Mouse (Mus musculus) bone marrow, adult 2 months (tissue): ENCODE data around the gene Pald1. TPM values are rescaled to one million over a fixed set of nuclear protein-coding genes. Genes with fewer than 3 reads are reported as not detected.

Source experiments
- H3K27ac ChIP-seq: fragments of 200-500 bp; 2 replicates; pipeline ENCODE4 v1.5.1; 2012; ENCODE audit warnings: low read depth, mild to moderate bottlenecking, control low read depth, inconsistent platforms, low read length; ENCODE audit not compliant: control insufficient read depth, poor library complexity, insufficient read depth
- H3K4me1 ChIP-seq: fragments of 200-500 bp; 2 replicates; pipeline ENCODE4 v1.6.1; 2011; ENCODE audit warnings: low read length; ENCODE audit not compliant: control insufficient read depth, insufficient read depth
- H3K4me3 ChIP-seq: fragments of 200-500 bp; replicated peaks from 2 replicates; pipeline ENCODE3; 2011; ENCODE audit warnings: mild to moderate bottlenecking, low read depth, low read length, control low read depth; ENCODE audit not compliant: control insufficient read depth
- CTCF ChIP-seq: fragments of 200-500 bp; IDR thresholded peaks from 2 replicates; pipeline ENCODE4 v1.5.1; 2011; ENCODE audit warnings: low read length, control low read depth; ENCODE audit not compliant: control insufficient read depth, insufficient read depth
- POLR2A ChIP-seq: fragments of 200-500 bp; IDR thresholded peaks from 2 replicates; pipeline ENCODE4 v1.6.1; 2011; ENCODE audit warnings: low read depth, mild to moderate bottlenecking, control low read depth, low read length, borderline replicate concordance; ENCODE audit not compliant: control insufficient read depth
- WGBS: fragments of 180-500 bp; shearing (Covaris S2); methylation state at CpG from one replicate; pipeline ENCODE4 v1.1.7; 2018; 5-methylcytosine and 5-hydroxymethylcytosine counted together
- polyA plus RNA-seq: library from polyadenylated mRNA; stranded (reverse); fragments of >200 nt; gene quantifications from 2 replicates; pipeline ENCODE4 v1.2.4, GENCODE M21; 2011; ENCODE audit warnings: low replicate concordance; ENCODE audit not compliant: missing spikeins, insufficient read depth, insufficient read length

The Pald1 gene
- polyA plus RNA-seq, 1 experiment, result 4.1 TPM

DNA sequence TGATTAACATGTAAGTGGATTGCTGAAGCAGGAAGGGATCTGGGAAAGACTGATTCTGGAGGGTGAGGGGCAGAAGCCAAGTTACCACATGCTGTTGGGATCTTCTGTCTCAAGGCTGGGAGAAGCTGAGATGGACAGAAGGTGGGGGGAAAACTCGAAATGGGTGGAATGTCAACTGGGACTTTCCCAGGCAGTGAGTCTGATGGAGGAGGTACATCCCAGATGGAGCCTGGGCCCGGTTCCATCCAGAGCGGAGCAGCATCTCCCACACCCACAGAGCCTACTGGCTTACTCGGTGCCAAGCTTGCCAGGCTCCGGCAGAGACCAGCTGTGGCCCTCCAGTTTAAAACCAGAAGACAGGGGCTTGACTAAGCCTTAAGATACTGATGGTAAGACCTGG lies 52.3 kb downstream of the Pald1 start:
- TF ChIP-seq CTCF (no peak), POLR2A (no peak)
- WGBS, result 82% methylated on average over 5 of the region's 5 CpGs
- no peaks in the 10 kb centered on the region; the same call in 1 of the 2 replicates for H3K4me1 ChIP-seq
- H3K4me3 ChIP-seq, result no peak overlapping the region
- H3K27ac ChIP-seq, result no peak overlapping the region

- Histone ChIP-seq H3K4me1 (no peaks in the 10 kb centered on the region), H3K27ac (no peak overlapping the region), H3K4me3 (no peak overlapping the region)
- WGBS, result 83% methylated on average over 7 of the region's 7 CpGs
- TF ChIP-seq POLR2A (no peak), CTCF (no peak)
Observed at GRCm38 (mm10) chr10:61328927-61329326, 54.4 kb downstream of the Pald1 start.

GRCm38 (mm10) chr10:61327545-61327944 lies 55.8 kb downstream of the Pald1 start:
- H3K27ac ChIP-seq, result peak overlapping the region; percentile 25; the same call in 1 of the 2 replicates
- TF ChIP-seq CTCF (no peak), POLR2A (0 out of 2 replicates have a peak, but pooled peaks have one; percentile 7)
- 81% methylated on average over 10 of the region's 10 CpGs for WGBS
- no peak overlapping the region for H3K4me3 ChIP-seq
- H3K4me1 ChIP-seq, result no peaks in the 10 kb centered on the region

DNA sequence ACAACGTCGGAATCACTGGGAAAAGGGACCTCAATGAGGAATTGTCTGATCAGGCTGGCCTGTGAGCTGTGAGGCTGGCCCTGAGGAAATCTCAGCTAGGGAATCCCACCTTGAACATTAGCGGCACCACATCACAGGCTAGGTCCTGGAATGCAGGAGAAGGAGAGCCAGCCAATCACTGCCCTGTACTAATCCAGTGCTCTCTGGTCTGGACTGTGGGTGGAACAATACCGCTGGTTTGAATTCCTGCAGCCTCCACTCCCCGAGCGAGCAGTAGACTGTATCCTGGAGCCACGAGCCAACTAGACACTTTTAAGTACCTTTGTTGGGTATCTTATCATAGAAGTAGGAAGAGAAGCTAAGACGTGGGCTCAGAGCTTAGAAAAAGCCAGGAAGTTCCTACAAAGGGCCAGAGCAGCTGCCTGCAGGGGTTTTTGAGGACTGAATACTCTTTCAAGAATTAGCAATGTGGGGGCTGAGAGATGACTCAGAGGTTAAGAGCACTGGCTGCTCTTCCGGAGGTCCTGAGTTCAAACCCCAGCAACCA lies 57.5 kb downstream of the Pald1 start:
- TF ChIP-seq POLR2A (no peak), CTCF (no peak)

GRCm38 (mm10) chr10:61324717-61325116 lies 58.6 kb downstream of the Pald1 start:
- no peak overlapping the region for H3K4me3 ChIP-seq
- H3K4me1 ChIP-seq, result no peaks in the 10 kb centered on the region
- no peak overlapping the region for H3K27ac ChIP-seq
- no peak for TF ChIP-seq POLR2A
- TF ChIP-seq CTCF, result no peak
- WGBS, result 79% methylated on average over 8 of the region's 8 CpGs

More for the DNA sequence above, 57.5 kb downstream of the Pald1 start:
- H3K4me3 ChIP-seq, result no peak overlapping the region
- 73% methylated on average over 9 of the region's 9 CpGs for WGBS
- no peaks in the 10 kb centered on the region for H3K4me1 ChIP-seq
- H3K27ac ChIP-seq, result no peak overlapping the region

- TF ChIP-seq POLR2A, result no peak
- 0 out of 2 replicates have a peak, but pooled peaks have one; percentile 2 for TF ChIP-seq CTCF
- no peaks in the 10 kb centered on the region for H3K4me1 ChIP-seq
- no peak overlapping the region for H3K4me3 ChIP-seq
- no peak overlapping the region for H3K27ac ChIP-seq
- WGBS, result 77% methylated on average over 3 of the region's 3 CpGs
Observed at GRCm38 (mm10) chr10:61318527-61318926, 64.8 kb downstream of the Pald1 start.

DNA sequence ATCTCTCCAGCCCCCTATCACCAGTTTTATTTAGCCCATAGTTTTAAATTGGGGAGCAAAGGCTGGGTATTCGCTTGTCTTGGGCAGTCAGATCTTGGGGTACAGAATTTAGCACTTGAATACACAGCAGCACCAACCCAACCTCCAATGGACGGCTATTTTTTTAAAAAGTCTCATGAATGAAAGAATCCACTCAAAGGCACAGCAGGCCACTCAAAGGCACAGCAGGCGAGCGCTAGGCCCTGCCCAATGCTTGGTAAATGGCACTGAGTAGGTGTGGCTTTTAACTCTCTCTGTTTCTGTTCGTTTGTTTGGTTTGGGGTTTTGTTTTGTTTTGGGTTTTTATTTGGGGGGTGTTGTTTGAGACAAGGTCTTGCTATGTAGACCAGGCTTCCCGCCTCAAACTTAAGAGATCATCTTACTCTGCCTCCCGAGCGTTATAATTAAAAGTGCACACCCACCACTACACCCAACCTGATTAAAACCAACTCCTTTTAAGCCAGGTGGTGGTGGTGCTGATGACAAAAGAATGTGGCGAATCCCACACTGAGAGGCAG lies 67.9 kb downstream of the Pald1 start:
- H3K27ac ChIP-seq, result no peak overlapping the region
- 82% methylated on average over 9 of the region's 9 CpGs for WGBS
- no peak for TF ChIP-seq CTCF
- no peak for TF ChIP-seq POLR2A
- H3K4me3 ChIP-seq, result no peak overlapping the region
- no peaks in the 10 kb centered on the region for H3K4me1 ChIP-seq

DNA sequence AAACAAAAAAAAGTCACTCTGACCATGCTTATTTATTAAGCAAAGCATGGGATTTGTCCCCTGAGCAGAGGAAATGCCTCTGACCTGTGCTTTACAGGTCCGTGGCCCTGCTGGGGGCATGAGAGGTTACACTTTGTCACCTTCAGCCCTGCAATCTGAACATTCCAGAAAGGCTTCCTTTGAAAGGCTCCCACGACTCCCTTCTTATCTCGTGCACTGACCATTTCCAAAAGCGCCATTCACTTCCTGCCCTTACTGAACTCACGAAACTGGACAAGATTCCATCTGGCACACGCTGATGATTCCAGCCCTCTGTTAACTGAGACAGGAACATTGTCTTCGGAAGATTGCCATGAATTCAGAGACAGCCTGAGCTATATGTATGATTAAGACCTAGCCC lies 69.6 kb downstream of the Pald1 start:
- Histone ChIP-seq H3K4me3 (no peak overlapping the region), H3K4me1 (no peaks in the 10 kb centered on the region), H3K27ac (no peak overlapping the region)
- no peak for TF ChIP-seq POLR2A
- no peak for TF ChIP-seq CTCF
- WGBS, result 73% methylated on average over 7 of the region's 7 CpGs
